Mouse (Mus musculus) kidney, adult 2 months (tissue): ENCODE measurements around the gene Trip6.

Experiments used
- CTCF ChIP-seq: fragments of 200-500 bp; conservative IDR thresholded peaks from 2 replicates; pipeline ENCODE4 v1.5.1; 2011; ENCODE audit warnings: low read depth, mild to moderate bottlenecking, control low read depth, low read length, moderate library complexity, mixed read lengths; ENCODE audit not compliant: insufficient read depth, insufficient read length
- POLR2A ChIP-seq: fragments of 200-500 bp; IDR thresholded peaks from one replicate; pipeline ENCODE4 v1.6.1; 2011; ENCODE audit warnings: low read depth, low read length, control low read depth

- no peak for TF ChIP-seq CTCF
- TF ChIP-seq POLR2A: peak; percentile 69
Measured at GRCm38 (mm10) chr5:137338256-137338655, 24.1 kb upstream of the Trip6 start.
